Mouse (Mus musculus) liver, embryonic 16.5 days (tissue): ENCODE data around the gene Emilin2. TPM values are rescaled to one million over a fixed set of nuclear protein-coding genes. Genes with fewer than 3 reads are reported as not detected.
A peak's percentile ranks its signal among the peaks of the same experiment; 100 is the strongest.

Experiments used
- ATAC-seq: fragments of 200-750 bp; cut with Nextera tagmentation; 2 replicates; pipeline ENCODE4 v1.8.0; 2017; ENCODE audit warnings: low read depth, mild to moderate bottlenecking, moderate number of reproducible peaks, moderate library complexity
- H3K27ac ChIP-seq: fragments of 300-500 bp; sonication (generic); 2 replicates; pipeline ENCODE4 v1.5.1; 2014; ENCODE audit warnings: mild to moderate bottlenecking, low read length
- H3K27me3 ChIP-seq: fragments of 300-500 bp; sonication (generic); 2 replicates; pipeline ENCODE4 v1.6.1; 2014; ENCODE audit warnings: low read depth, low read length, mixed read lengths; ENCODE audit not compliant: control insufficient read depth, insufficient read depth
- H3K36me3 ChIP-seq: fragments of 300-500 bp; sonication (generic); 2 replicates; pipeline ENCODE4 v1.6.1; 2014; ENCODE audit warnings: mild to moderate bottlenecking; ENCODE audit not compliant: control insufficient read depth, insufficient read depth
- H3K4me1 ChIP-seq: fragments of 300-500 bp; sonication (generic); 2 replicates; pipeline ENCODE4 v1.6.1; 2014; ENCODE audit warnings: low read depth, low read length, mixed read lengths; ENCODE audit not compliant: control insufficient read depth
- H3K4me2 ChIP-seq: fragments of 300-500 bp; sonication (generic); 2 replicates; pipeline ENCODE4 v1.6.1; 2014; ENCODE audit warnings: low read depth, low read length, mixed read lengths
- H3K4me3 ChIP-seq: fragments of 300-500 bp; sonication (generic); 2 replicates; pipeline ENCODE4 v1.5.1; 2014; ENCODE audit warnings: low read depth, mild to moderate bottlenecking, low read length
- H3K9ac ChIP-seq: fragments of 300-500 bp; sonication (generic); 2 replicates; pipeline ENCODE4 v1.6.1; 2014; ENCODE audit warnings: low read depth, low read length
- H3K9me3 ChIP-seq: fragments of 300-500 bp; sonication (generic); replicated peaks from 2 replicates; pipeline ENCODE4 v1.6.1; 2016; ENCODE audit warnings: low read length; ENCODE audit not compliant: control insufficient read depth
- WGBS: fragments of 180-500 bp; shearing (Covaris S2); extraction: QIAGEN DNeasy Blood & Tissue Kit; methylation state at CpG from one replicate; pipeline ENCODE4 v1.1.7; 2014; ENCODE audit not compliant: insufficient replicate concordance; 5-methylcytosine and 5-hydroxymethylcytosine counted together
- polyA plus RNA-seq: library from polyadenylated mRNA; unstranded; fragments of >200 nt; fragmentation: Nextera tagmentation; extraction: Ambion mirVana; gene quantifications from 2 replicates; pipeline ENCODE4 v1.2.1, GENCODE M21; 2015

Emilin2 gene
- polyA plus RNA-seq, 1 experiment from 2014 or later = 20.0 TPM

- Histone ChIP-seq H3K27ac (peak overlapping the region; percentile 83), H3K36me3 (no peaks in the 10 kb centered on the region), H3K4me1 (peaks cover 90% of the 10 kb centered on the region), H3K9me3 (no peaks in the 10 kb centered on the region), H3K4me3 (peak overlapping the region; percentile 0), H3K27me3 (no peaks in the 10 kb centered on the region), H3K9ac (peak overlapping the region; percentile 37), H3K4me2 (peak overlapping the region; percentile 42)
- 19% methylated on average over 4 of the region's 4 CpGs for WGBS
- ATAC-seq = no peak
Observed at GRCm38 (mm10) chr17:71264739-71265138, 47.0 kb downstream of the Emilin2 start.

- H3K9me3 ChIP-seq = no peaks in the 10 kb centered on the region
- no peaks in the 10 kb centered on the region for H3K27me3 ChIP-seq
- peak overlapping the region; percentile 84 for H3K27ac ChIP-seq
- H3K4me3 ChIP-seq = no peak overlapping the region
- WGBS = 18% methylated on average over 6 of the region's 6 CpGs
- no peaks in the 10 kb centered on the region for H3K36me3 ChIP-seq
- peak overlapping the region; percentile 38 for H3K9ac ChIP-seq
- no peak for ATAC-seq
- no peak overlapping the region; the same call in 1 of the 2 replicates for H3K4me2 ChIP-seq
- H3K4me1 ChIP-seq = peaks cover 91% of the 10 kb centered on the region
Observed at GRCm38 (mm10) chr17:71263136-71263535, 48.6 kb downstream of the Emilin2 start.

GRCm38 (mm10) chr17:71260658-71261057 is 51.1 kb downstream of the Emilin2 start:
- H3K27me3 ChIP-seq = no peaks in the 10 kb centered on the region
- H3K4me2 ChIP-seq = no peak overlapping the region
- ATAC-seq = no peak

GRCm38 (mm10) chr17:71259727-71260126 is 52.1 kb downstream of the Emilin2 start:
- H3K4me1 ChIP-seq = peaks cover 85% of the 10 kb centered on the region
- peak; percentile 92 for ATAC-seq
- peak overlapping the region; percentile 61 for H3K9ac ChIP-seq

More at GRCm38 (mm10) chr17:71260658-71261057, 51.1 kb downstream of the Emilin2 start:
- no peaks in the 10 kb centered on the region for H3K9me3 ChIP-seq
- peaks cover 8% of the 10 kb centered on the region; the same call in 1 of the 2 replicates for H3K36me3 ChIP-seq
- peaks cover 90% of the 10 kb centered on the region for H3K4me1 ChIP-seq
- 61% methylated on average over 3 of the region's 3 CpGs for WGBS
- peak overlapping the region; percentile 76 for H3K27ac ChIP-seq
- peak overlapping the region; percentile 30; the same call in 1 of the 2 replicates for H3K9ac ChIP-seq
- no peak overlapping the region for H3K4me3 ChIP-seq

GRCm38 (mm10) chr17:71256806-71257536 is 54.8 kb downstream of the Emilin2 start:
- peaks cover 16% of the 10 kb centered on the region for H3K36me3 ChIP-seq
- no peak overlapping the region for H3K9ac ChIP-seq
- WGBS = 51% methylated on average over 13 of the region's 13 CpGs
- H3K4me3 ChIP-seq = no peak overlapping the region
- H3K9me3 ChIP-seq = no peaks in the 10 kb centered on the region
- no peaks in the 10 kb centered on the region for H3K27me3 ChIP-seq
- no peak overlapping the region for H3K4me2 ChIP-seq
- no peak for ATAC-seq
- peak overlapping the region; percentile 18 for H3K27ac ChIP-seq
- peaks cover 63% of the 10 kb centered on the region for H3K4me1 ChIP-seq

More at GRCm38 (mm10) chr17:71259727-71260126, 52.1 kb downstream of the Emilin2 start:
- WGBS = 22% methylated on average over 11 of the region's 11 CpGs
- H3K4me3 ChIP-seq = peak overlapping the region; percentile 38
- no peaks in the 10 kb centered on the region for H3K27me3 ChIP-seq
- H3K27ac ChIP-seq = peak overlapping the region; percentile 76
- no peaks in the 10 kb centered on the region for H3K9me3 ChIP-seq
- H3K36me3 ChIP-seq = peaks cover 8% of the 10 kb centered on the region; the same call in 1 of the 2 replicates
- H3K4me2 ChIP-seq = peak overlapping the region; percentile 59

- H3K9me3 ChIP-seq = no peaks in the 10 kb centered on the region
- H3K27me3 ChIP-seq = no peaks in the 10 kb centered on the region
- no peak overlapping the region for H3K4me3 ChIP-seq
- no peak overlapping the region for H3K9ac ChIP-seq
- no peak overlapping the region for H3K4me2 ChIP-seq
- H3K36me3 ChIP-seq = peaks cover 16% of the 10 kb centered on the region
- peak overlapping the region; percentile 31 for H3K27ac ChIP-seq
- ATAC-seq = no peak
- H3K4me1 ChIP-seq = peaks cover 58% of the 10 kb centered on the region
- 56% methylated on average over 14 of the region's 14 CpGs for WGBS
Observed at GRCm38 (mm10) chr17:71256068-71256615, 55.6 kb downstream of the Emilin2 start.

GRCm38 (mm10) chr17:71254736-71255135 is 57.0 kb downstream of the Emilin2 start:
- H3K4me1 ChIP-seq = peaks cover 53% of the 10 kb centered on the region
- H3K27me3 ChIP-seq = no peaks in the 10 kb centered on the region
- peak overlapping the region; percentile 11; the same call in 1 of the 2 replicates for H3K27ac ChIP-seq
- no peak overlapping the region for H3K4me2 ChIP-seq
- no peak overlapping the region for H3K9ac ChIP-seq
- 33% methylated on average over 6 of the region's 6 CpGs for WGBS
- peaks cover 25% of the 10 kb centered on the region for H3K36me3 ChIP-seq
- no peak for ATAC-seq
- no peaks in the 10 kb centered on the region for H3K9me3 ChIP-seq
- no peak overlapping the region for H3K4me3 ChIP-seq

GRCm38 (mm10) chr17:71254106-71254505 is 57.7 kb downstream of the Emilin2 start:
- Histone ChIP-seq H3K4me1 (peaks cover 47% of the 10 kb centered on the region), H3K4me2 (no peak overlapping the region)

GRCm38 (mm10) chr17:71253391-71253790 is 58.4 kb downstream of the Emilin2 start:
- H3K9ac ChIP-seq = no peak overlapping the region
- ATAC-seq = no peak
- no peak overlapping the region for H3K4me3 ChIP-seq
- H3K27me3 ChIP-seq = no peaks in the 10 kb centered on the region
- no peaks in the 10 kb centered on the region for H3K9me3 ChIP-seq
- peaks cover 40% of the 10 kb centered on the region for H3K4me1 ChIP-seq
- peaks cover 37% of the 10 kb centered on the region for H3K36me3 ChIP-seq
- H3K4me2 ChIP-seq = no peak overlapping the region
- 74% methylated on average over 2 of the region's 2 CpGs for WGBS
- H3K27ac ChIP-seq = peak overlapping the region; percentile 39; the same call in 1 of the 2 replicates

More at GRCm38 (mm10) chr17:71254106-71254505, 57.7 kb downstream of the Emilin2 start:
- Histone ChIP-seq H3K36me3 (peaks cover 31% of the 10 kb centered on the region), H3K9me3 (no peaks in the 10 kb centered on the region), H3K27me3 (no peaks in the 10 kb centered on the region), H3K9ac (no peak overlapping the region), H3K27ac (no peak overlapping the region), H3K4me3 (no peak overlapping the region)
- ATAC-seq = no peak
- WGBS = 73% methylated on average over 5 of the region's 5 CpGs
